Mouse (Mus musculus): ENCODE measurements around the gene Ptprt. TPM values are rescaled to one million over a fixed set of nuclear protein-coding genes. Genes with fewer than 3 reads are reported as not detected.

Gene Ptprt
- polyA plus RNA-seq, 1 experiment = not detected

- no peak for TF ChIP-seq POLR2A (IDR thresholded peaks at IDR 0.05; ENCODE audit: borderline replicate concordance, low read depth, low read length)
- TF ChIP-seq CTCF (IDR thresholded peaks at IDR 0.05; ENCODE audit: low read depth, low read length) = no peak
- no peak overlapping the region for H3K27ac ChIP-seq (ENCODE audit: insufficient read depth, low read depth, low read length)
- H3K4me3 ChIP-seq (ENCODE audit: insufficient read depth, low read length) = no peak overlapping the region
- no peaks in the 10 kb centered on the region for H3K4me1 ChIP-seq (ENCODE audit: control insufficient read depth, insufficient read depth, low read length)
These were observed 956.1 kb downstream of the Ptprt start for GRCm38 (mm10) chr2:161704811-161705210.

GRCm38 (mm10) chr2:161704410-161704809, 956.5 kb downstream of the Ptprt start:
- H3K4me1 ChIP-seq (ENCODE audit: control insufficient read depth, insufficient read depth, low read length) = no peaks in the 10 kb centered on the region
- H3K27ac ChIP-seq (ENCODE audit: insufficient read depth, low read depth, low read length) = no peak overlapping the region
- no peak overlapping the region for H3K4me3 ChIP-seq (ENCODE audit: insufficient read depth, low read length)
- no peak for TF ChIP-seq POLR2A (IDR thresholded peaks at IDR 0.05; ENCODE audit: borderline replicate concordance, low read depth, low read length)
- no peak for TF ChIP-seq CTCF (IDR thresholded peaks at IDR 0.05; ENCODE audit: low read depth, low read length)

GRCm38 (mm10) chr2:161695819-161696218, 965.1 kb downstream of the Ptprt start:
- no peak for TF ChIP-seq POLR2A (IDR thresholded peaks at IDR 0.05; ENCODE audit: borderline replicate concordance, low read depth, low read length)
- no peak for TF ChIP-seq CTCF (IDR thresholded peaks at IDR 0.05; ENCODE audit: low read depth, low read length)
- H3K4me1 ChIP-seq (ENCODE audit: control insufficient read depth, insufficient read depth, low read length) = no peaks in the 10 kb centered on the region
- no peak overlapping the region for H3K4me3 ChIP-seq (ENCODE audit: insufficient read depth, low read length)
- H3K27ac ChIP-seq (ENCODE audit: insufficient read depth, low read depth, low read length) = no peak overlapping the region

GRCm38 (mm10) chr2:161668302-161668986, 992.5 kb downstream of the Ptprt start:
- H3K4me1 ChIP-seq (ENCODE audit: control insufficient read depth, insufficient read depth, low read length) = no peaks in the 10 kb centered on the region
- H3K27ac ChIP-seq (ENCODE audit: insufficient read depth, low read depth, low read length) = no peak overlapping the region
- H3K4me3 ChIP-seq (ENCODE audit: insufficient read depth, low read length) = no peak overlapping the region
- no peak for TF ChIP-seq POLR2A (IDR thresholded peaks at IDR 0.05; ENCODE audit: borderline replicate concordance, low read depth, low read length)

GRCm38 (mm10) chr2:161661912-161662311, 999.0 kb downstream of the Ptprt start:
- Histone ChIP-seq H3K4me1 (ENCODE audit: control insufficient read depth, insufficient read depth, low read length) (no peaks in the 10 kb centered on the region), H3K4me3 (ENCODE audit: insufficient read depth, low read length) (no peak overlapping the region), H3K27ac (ENCODE audit: insufficient read depth, low read depth, low read length) (no peak overlapping the region)
- TF ChIP-seq CTCF (IDR thresholded peaks at IDR 0.05; ENCODE audit: low read depth, low read length) (no peak), POLR2A (IDR thresholded peaks at IDR 0.05; ENCODE audit: borderline replicate concordance, low read depth, low read length) (no peak)

GRCm38 (mm10) chr2:161660827-161661226, 1000.1 kb downstream of the Ptprt start:
- TF ChIP-seq POLR2A (IDR thresholded peaks at IDR 0.05; ENCODE audit: borderline replicate concordance, low read depth, low read length) = no peak
- TF ChIP-seq CTCF (IDR thresholded peaks at IDR 0.05; ENCODE audit: low read depth, low read length) = no peak
- no peak overlapping the region for H3K4me3 ChIP-seq (ENCODE audit: insufficient read depth, low read length)
- H3K27ac ChIP-seq (ENCODE audit: insufficient read depth, low read depth, low read length) = no peak overlapping the region
- no peaks in the 10 kb centered on the region for H3K4me1 ChIP-seq (ENCODE audit: control insufficient read depth, insufficient read depth, low read length)

- no peak overlapping the region for H3K27ac ChIP-seq (ENCODE audit: insufficient read depth, low read depth, low read length)
- no peak overlapping the region for H3K4me3 ChIP-seq (ENCODE audit: insufficient read depth, low read length)
- no peak for TF ChIP-seq POLR2A (IDR thresholded peaks at IDR 0.05; ENCODE audit: borderline replicate concordance, low read depth, low read length)
- H3K4me1 ChIP-seq (ENCODE audit: control insufficient read depth, insufficient read depth, low read length) = no peaks in the 10 kb centered on the region
These were observed 1003.9 kb downstream of the Ptprt start for GRCm38 (mm10) chr2:161657046-161657445.

GRCm38 (mm10) chr2:161656632-161657031, 1004.3 kb downstream of the Ptprt start:
- no peak for TF ChIP-seq CTCF (IDR thresholded peaks at IDR 0.05; ENCODE audit: low read depth, low read length)
- no peak for TF ChIP-seq POLR2A (IDR thresholded peaks at IDR 0.05; ENCODE audit: borderline replicate concordance, low read depth, low read length)

GRCm38 (mm10) chr2:161640805-161641204, 1020.1 kb downstream of the Ptprt start:
- Histone ChIP-seq H3K4me3 (ENCODE audit: insufficient read depth, low read length) (no peak overlapping the region), H3K27ac (ENCODE audit: insufficient read depth, low read depth, low read length) (no peak overlapping the region), H3K4me1 (ENCODE audit: control insufficient read depth, insufficient read depth, low read length) (no peaks in the 10 kb centered on the region)
- no peak for TF ChIP-seq POLR2A (IDR thresholded peaks at IDR 0.05; ENCODE audit: borderline replicate concordance, low read depth, low read length)
- TF ChIP-seq CTCF (IDR thresholded peaks at IDR 0.05; ENCODE audit: low read depth, low read length) = no peak

More at GRCm38 (mm10) chr2:161656632-161657031, 1004.3 kb downstream of the Ptprt start:
- no peak overlapping the region for H3K27ac ChIP-seq (ENCODE audit: insufficient read depth, low read depth, low read length)
- no peaks in the 10 kb centered on the region for H3K4me1 ChIP-seq (ENCODE audit: control insufficient read depth, insufficient read depth, low read length)
- no peak overlapping the region for H3K4me3 ChIP-seq (ENCODE audit: insufficient read depth, low read length)

- TF ChIP-seq POLR2A (IDR thresholded peaks at IDR 0.05; ENCODE audit: borderline replicate concordance, low read depth, low read length) = no peak
- no peak for TF ChIP-seq CTCF (IDR thresholded peaks at IDR 0.05; ENCODE audit: low read depth, low read length)
- Histone ChIP-seq H3K4me3 (ENCODE audit: insufficient read depth, low read length) (no peak overlapping the region), H3K4me1 (ENCODE audit: control insufficient read depth, insufficient read depth, low read length) (no peaks in the 10 kb centered on the region), H3K27ac (ENCODE audit: insufficient read depth, low read depth, low read length) (no peak overlapping the region)
These were observed 1026.9 kb downstream of the Ptprt start for GRCm38 (mm10) chr2:161634084-161634483.
